Mouse (Mus musculus) embryo, embryonic 10 days (tissue): Measurements from ENCODE around the gene Mical2.

Experiments used
- DNase-seq: peaks from one replicate; pipeline ENCODE4 v3.0.0-alpha.2; 2015; ENCODE audit warnings: low spot score

Mical2 gene

DNA sequence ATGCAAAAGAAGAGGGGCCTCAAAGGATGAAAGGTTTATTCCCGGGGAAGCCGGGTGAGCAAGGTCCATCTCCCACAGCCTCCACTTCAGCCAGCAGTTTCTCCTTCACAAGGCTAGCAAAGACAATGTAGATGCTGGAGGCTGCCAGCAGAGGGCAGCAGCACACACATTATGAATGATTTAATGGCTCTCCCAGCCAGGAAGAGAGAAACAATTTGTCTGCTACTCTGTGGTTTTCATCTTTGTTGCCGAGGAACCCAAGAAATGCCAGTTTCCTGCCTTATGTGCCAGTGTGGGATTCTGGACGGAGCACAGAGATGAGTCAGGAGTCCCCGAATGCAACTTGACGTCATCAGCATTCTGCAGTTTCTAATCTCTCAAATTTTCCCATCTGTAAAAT, 174.5 kb downstream of the Mical2 start:
- peak; percentile 96 for DNase-seq

- DNase-seq, result no peak
Measured at GRCm38 (mm10) chr7:112405061-112405460, 179.4 kb downstream of the Mical2 start.

DNA sequence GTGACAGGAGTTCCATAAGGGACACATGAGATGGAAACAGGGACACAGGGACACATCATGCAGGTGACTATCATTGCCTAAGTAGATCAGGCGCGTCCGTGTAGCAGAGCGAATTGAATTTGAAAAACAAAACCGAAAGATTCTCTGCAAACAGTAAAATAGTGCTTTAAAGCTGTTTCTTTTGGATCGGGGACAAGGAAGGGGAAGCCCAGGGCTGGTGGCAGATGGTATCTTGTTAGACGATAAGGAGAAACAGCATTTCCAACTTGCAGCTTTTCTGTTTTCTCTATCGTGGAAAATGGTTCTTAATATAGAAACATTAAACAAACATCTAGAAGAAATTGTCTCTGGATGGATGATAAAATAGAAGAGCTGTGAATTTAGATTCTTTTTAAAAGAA, 179.9 kb downstream of the Mical2 start:
- no peak for DNase-seq

GRCm38 (mm10) chr7:112407597-112407996, 181.9 kb downstream of the Mical2 start:
- no peak for DNase-seq

GRCm38 (mm10) chr7:112409991-112410390, 184.3 kb downstream of the Mical2 start:
- no peak for DNase-seq

GRCm38 (mm10) chr7:112413286-112413685, 187.6 kb downstream of the Mical2 start:
- DNase-seq, result no peak

- DNase-seq, result peak; percentile 21
Measured at GRCm38 (mm10) chr7:112416058-112416526, 190.4 kb downstream of the Mical2 start.

DNA sequence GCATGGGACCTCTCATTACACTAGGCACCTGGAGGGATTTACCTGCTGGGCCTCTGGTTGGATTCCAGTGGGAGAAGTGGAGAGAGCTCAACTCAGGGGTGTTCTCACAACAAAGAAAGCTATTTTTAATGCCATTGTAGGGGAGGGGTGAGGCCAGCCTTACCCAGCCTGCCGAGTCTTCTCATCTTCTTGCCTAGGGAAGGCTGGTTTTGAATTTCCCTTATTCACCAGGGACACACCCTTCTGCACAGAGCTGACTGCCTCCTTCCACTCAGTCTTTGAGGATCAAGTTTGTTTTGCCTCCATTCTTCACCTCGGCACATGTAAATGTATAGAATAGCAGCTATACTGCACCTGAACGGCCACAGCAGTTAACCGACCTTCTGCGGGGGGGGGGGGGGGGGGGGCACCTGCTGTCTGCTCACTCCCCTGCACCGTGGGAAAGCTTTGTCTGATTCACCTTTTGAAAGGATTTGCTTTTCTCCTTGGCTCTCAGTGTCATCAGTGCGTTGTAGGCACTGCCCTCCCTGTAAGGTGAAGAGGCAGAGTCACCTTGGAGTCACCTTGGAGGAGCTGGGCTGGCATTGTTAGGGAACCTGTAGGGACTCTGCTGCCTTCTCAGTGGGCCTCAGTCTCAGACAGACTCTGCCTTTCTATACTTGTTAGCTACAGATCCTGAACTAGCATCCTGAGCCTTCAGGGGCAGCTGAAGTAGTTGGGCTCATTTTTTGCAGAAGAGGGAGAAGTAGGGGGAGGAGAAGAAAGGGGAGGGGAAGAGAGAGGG, 191.3 kb downstream of the Mical2 start:
- DNase-seq, result no peak

GRCm38 (mm10) chr7:112417598-112417997, 191.9 kb downstream of the Mical2 start:
- DNase-seq, result no peak

DNA sequence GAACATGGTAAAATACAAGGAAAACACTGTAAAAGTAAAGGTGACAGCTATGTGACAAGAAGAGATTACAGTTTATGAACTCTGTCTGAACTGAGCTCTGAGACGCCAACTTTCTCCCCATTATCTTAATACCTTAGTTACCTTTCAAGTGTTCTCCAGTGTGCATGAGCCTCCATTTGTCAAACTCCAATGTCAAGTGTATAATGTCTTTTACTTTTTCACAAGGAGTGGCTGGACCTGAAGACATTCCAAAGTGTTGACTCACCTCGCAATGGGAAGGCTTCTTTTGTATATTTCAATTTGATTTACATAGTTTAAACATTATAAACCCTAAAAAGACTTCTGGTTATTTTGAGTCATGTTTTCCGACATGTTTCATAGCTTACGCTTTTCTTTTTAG, 197.8 kb downstream of the Mical2 start:
- DNase-seq, result no peak

GRCm38 (mm10) chr7:112426811-112427210, 201.2 kb downstream of the Mical2 start:
- DNase-seq, result no peak

DNA sequence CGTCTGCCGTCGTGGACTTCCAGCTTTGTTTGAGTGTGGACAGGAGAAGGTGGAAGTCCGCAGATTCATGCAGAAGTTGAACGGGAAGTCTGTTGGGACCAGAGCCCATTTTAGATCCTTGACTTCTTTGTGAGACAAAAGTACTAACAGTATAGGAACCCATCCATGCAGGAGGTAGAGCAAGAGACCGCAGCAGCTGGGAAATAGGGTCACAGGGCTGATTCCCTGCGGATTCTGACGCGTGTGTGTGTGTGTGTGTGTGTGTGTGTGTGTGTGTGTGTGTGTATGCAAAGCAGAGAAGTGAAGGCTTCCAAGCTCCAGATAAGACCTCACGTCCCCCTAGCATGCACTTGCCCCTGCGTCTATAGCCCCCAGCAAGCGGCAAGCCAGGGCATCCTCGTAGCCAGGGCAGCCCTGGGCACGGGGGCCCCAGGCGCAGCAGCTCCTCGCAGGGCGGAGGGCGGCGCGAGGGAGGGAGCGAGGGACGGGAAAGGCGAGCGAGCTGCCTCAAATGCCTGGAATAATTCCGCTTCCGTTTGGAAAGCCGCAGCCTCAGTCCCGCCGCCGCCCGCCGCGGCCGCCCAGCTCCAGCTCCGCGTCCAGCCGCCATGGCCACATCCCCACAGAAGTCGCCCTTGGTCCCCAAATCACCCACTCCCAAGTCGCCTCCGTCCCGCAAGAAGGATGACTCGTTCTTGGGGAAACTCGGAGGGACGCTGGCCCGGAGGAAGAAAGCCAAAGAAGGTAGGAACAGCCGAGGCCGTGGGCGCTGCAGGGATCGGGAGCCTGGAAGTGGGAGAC, 201.9 kb downstream of the Mical2 start, which contains the start of gene Parva:
Gene Parva (plus strand): TSS at position 149 of the 801 bp plus-strand sequence.
- peak; percentile 86 for DNase-seq

GRCm38 (mm10) chr7:112428158-112428535, 202.5 kb downstream of the Mical2 start:
- DNase-seq, result peak; percentile 86

DNA sequence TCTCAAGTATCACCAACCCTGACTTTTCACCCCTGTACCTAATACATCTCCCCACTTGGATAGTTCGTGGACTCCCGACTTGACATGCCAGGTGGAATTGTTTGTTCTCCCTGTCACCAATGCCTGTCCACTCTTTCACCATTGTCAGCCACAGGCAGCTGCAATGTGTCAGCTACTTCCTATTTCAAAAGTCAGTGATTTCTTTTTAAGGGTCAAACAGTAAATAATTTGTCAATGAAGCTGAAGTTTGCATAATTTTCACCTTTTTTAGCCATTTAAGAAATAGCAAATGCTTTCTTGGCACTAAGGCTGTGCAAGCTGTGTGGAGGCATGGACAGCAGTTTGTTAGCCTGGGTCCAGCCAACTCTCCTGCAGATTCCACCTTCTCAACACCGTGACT, 214.2 kb downstream of the Mical2 start:
- no peak for DNase-seq

- no peak for DNase-seq
Measured at GRCm38 (mm10) chr7:112444152-112444984, 218.7 kb downstream of the Mical2 start.

GRCm38 (mm10) chr7:112444985-112445367, 219.3 kb downstream of the Mical2 start:
- DNase-seq, result no peak

- no peak for DNase-seq
Measured at GRCm38 (mm10) chr7:112446498-112446897, 220.8 kb downstream of the Mical2 start.

DNA sequence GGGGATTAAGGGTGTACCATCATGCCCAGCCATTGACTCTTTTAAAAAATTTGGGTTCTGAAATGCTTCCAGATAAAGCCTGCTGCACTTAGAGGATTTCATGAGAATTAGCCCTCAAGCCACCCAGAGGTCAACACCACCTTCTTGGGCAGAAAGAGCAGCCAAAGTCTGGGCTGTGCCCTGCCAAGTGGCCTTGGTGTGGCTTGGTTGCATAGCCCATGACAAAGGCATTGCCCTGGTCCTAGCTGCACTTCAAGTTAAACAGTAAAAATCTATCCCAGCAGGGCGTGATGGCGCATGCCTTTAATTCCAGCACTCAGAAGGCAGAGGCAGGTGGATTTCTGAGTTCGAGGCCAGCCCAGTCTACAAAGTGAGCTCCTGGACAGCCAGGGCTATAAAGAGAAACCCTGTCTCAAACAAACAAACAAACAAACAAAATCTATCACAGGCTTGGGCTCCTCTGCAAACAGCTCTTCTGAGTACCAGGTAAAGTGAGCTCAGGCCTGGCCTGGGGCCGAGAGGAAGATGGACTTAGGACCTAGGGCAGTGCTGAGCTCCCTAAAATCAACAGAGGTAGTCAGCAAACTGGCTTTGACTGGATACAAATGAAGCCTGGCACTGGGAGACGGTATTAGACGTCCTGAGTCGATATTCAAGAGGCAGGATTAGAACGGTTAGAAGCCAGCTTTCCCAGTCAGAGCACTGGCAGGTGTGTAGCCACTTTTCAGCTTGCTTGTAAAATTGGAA, 224.5 kb downstream of the Mical2 start:
- no peak for DNase-seq

DNA sequence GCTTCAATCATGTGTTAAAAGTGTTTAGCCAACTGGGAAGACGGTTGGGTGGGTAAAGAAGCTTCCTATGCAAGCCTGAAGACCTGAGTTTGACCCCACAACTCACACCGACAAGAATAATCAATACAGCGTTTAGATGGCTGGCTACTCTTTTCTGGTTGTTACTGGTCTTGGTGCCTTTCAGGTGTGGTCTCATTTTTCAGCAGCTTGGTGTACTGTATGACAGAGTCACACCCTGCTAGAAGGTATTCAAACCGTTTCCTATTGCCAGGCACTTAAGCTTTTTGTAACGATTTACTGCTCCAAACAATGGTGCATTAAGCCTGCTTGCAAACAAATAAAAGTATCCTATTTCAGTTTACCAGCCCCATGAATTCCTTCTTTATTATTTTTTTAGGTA, 226.8 kb downstream of the Mical2 start:
- no peak for DNase-seq

GRCm38 (mm10) chr7:112453805-112454214, 228.2 kb downstream of the Mical2 start:
- DNase-seq, result peak; percentile 54

GRCm38 (mm10) chr7:112454380-112454779, 228.7 kb downstream of the Mical2 start:
- DNase-seq, result no peak
